8 mouse cellular contexts compared by ENCODE assay signal in the genomic region with DNA sequence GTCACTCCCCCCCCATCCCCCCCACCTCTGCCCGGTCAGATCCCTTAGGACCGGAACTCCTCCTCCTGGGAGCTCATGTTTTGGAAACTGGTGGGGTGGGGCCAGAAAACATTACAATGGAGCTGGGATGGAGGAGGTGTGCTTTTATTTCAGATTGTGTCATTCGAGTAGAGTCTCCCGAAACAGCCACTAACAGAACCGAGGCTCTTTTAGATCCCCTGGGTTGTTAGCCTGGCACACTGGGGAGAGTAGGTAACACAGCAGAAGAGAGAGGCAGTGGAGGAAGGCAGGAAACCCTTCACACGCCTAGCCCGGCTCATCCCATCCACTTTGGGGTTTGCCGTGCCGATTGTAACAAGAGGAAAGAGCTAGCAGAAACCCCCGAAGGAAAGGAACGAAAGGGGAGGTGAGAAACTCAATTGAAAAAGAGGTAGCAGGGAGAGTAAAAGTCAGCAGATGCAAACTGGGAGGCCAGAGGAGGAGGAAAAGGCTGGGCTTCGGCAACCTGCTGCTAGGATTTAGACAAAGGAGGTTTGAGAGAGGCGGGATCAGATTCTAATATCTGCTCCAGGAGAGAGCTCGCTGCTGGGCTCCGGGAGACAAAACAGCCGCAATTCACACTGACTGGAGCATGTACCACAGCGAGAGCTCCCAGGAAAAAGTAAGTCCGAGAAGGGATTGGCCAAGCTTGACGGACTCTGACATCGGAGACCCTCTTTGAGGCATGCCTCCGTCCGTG. TPM values are rescaled to one million over a fixed set of nuclear protein-coding genes. Genes with fewer than 3 reads are reported as not detected.
DNase-seq lines count a peak whose midpoint lies in the region; ATAC-seq and TF ChIP-seq lines count a peak whose summit lies in the region.
"Had no signal": no experiment of that assay in that cellular context is flagged by ENCODE, and none has a peak within 500 bp of the region (broad histone marks: within the 10 kb centered on the region; RNA-seq: fewer than 3 reads in every experiment).

No protein-coding gene starts in this region.

- WGBS in heart, embryonic 11.5 days (ENCODE audit: insufficient replicate concordance): under 1% methylated on average over 22 of the region's 22 CpGs
- WGBS in limb, embryonic 10.5 days: 2% methylated on average over 22 of the region's 22 CpGs
- 1% methylated on average over 22 of the region's 22 CpGs for WGBS in midbrain, embryonic 14.5 days

- DNase-seq in brain, adult 2 months (ENCODE audit: low read depth, low spot score): peak; percentile 20
- peak; percentile 57 for DNase-seq in limb, embryonic 10.5 days (ENCODE audit: low spot score)
- peak; percentile 73 for DNase-seq in midbrain, embryonic 14.5 days
- no peak for DNase-seq in layer of hippocampus, postnatal 10 days (ENCODE audit: low spot score in 2 of 2)

- peak; percentile 82 for TF ChIP-seq EP300 in ES-Bruce4 (IDR thresholded peaks at IDR 0.05; ENCODE audit: insufficient read depth, low read depth, low read length)

- H3K9me3 ChIP-seq in ES-Bruce4 (replicated peaks; ENCODE audit: control insufficient read depth, insufficient read depth, low read length, poor library complexity, severe bottlenecking): no peaks in the 10 kb centered on the region
- H3K9me3 ChIP-seq in heart, embryonic 11.5 days (replicated peaks; ENCODE audit: control insufficient read depth, low read length): no peaks in the 10 kb centered on the region
- H3K9me3 ChIP-seq in limb, embryonic 10.5 days (replicated peaks): no peaks in the 10 kb centered on the region
- no peaks in the 10 kb centered on the region for H3K9me3 ChIP-seq in midbrain, embryonic 14.5 days (ENCODE audit: control insufficient read depth, low read length)

- H3K9ac ChIP-seq in ES-Bruce4 (ENCODE audit: low read depth, poor library complexity, severe bottlenecking): peak overlapping the region; percentile 82
- peak overlapping the region; percentile 73 for H3K9ac ChIP-seq in heart, embryonic 11.5 days (ENCODE audit: low read depth, low read length)
- H3K9ac ChIP-seq in midbrain, embryonic 14.5 days (replicated peaks; ENCODE audit: low read length): peak overlapping the region; percentile 49

- ATAC-seq in heart, embryonic 11.5 days (replicated peaks; ENCODE audit: insufficient number of reproducible peaks, low FRiP score, low TSS enrichment): no peak
- no peak for ATAC-seq in midbrain, embryonic 14.5 days (ENCODE audit: low FRiP score, low TSS enrichment)
- ATAC-seq in monocyte, adult 5-6 weeks (replicated peaks; ENCODE audit: insufficient number of reproducible peaks, low FRiP score, low TSS enrichment, poor library complexity, severe bottlenecking): no peak

- TF ChIP-seq CTCF in ES-Bruce4 (IDR thresholded peaks at IDR 0.05; ENCODE audit: low read depth, low read length): no peak

- peak overlapping the region; percentile 84 for H3K4me3 ChIP-seq in ES-Bruce4 (ENCODE audit: low read depth, low read length)
- peak overlapping the region; percentile 33 for H3K4me3 ChIP-seq in heart, embryonic 11.5 days (ENCODE audit: low read depth, low read length)
- H3K4me3 ChIP-seq in limb, embryonic 10.5 days: peak overlapping the region; percentile 53
- peak overlapping the region; percentile 27 for H3K4me3 ChIP-seq in midbrain, embryonic 14.5 days (replicated peaks; ENCODE audit: low read depth, low read length)
- H3K4me3 ChIP-seq: erythroblast, embryonic 14.5 days had no signal

- peaks cover 2% of the 10 kb centered on the region for H3K4me1 ChIP-seq in ES-Bruce4 (ENCODE audit: control insufficient read depth, insufficient read depth, low read length)
- peaks cover 3% of the 10 kb centered on the region; the same call in 1 of the 2 replicates for H3K4me1 ChIP-seq in heart, embryonic 11.5 days (ENCODE audit: control insufficient read depth, insufficient read depth, low read length)
- peaks cover 22% of the 10 kb centered on the region for H3K4me1 ChIP-seq in limb, embryonic 10.5 days
- H3K4me1 ChIP-seq in midbrain, embryonic 14.5 days (ENCODE audit: control insufficient read depth, insufficient read depth, low read length): no peaks in the 10 kb centered on the region

- H3K27me3 ChIP-seq in ES-Bruce4 (ENCODE audit: control insufficient read depth, insufficient read depth, low read length, poor library complexity, severe bottlenecking): no peaks in the 10 kb centered on the region
- peaks cover 3% of the 10 kb centered on the region; the same call in 1 of the 2 replicates for H3K27me3 ChIP-seq in heart, embryonic 11.5 days (ENCODE audit: control insufficient read depth, insufficient read depth, low read length)
- peaks cover 9% of the 10 kb centered on the region for H3K27me3 ChIP-seq in limb, embryonic 10.5 days (ENCODE audit: low read depth, poor library complexity, severe bottlenecking)
- no peaks in the 10 kb centered on the region for H3K27me3 ChIP-seq in midbrain, embryonic 14.5 days (ENCODE audit: control insufficient read depth, insufficient read depth, low read length)

- H3K27ac ChIP-seq in ES-Bruce4 (ENCODE audit: insufficient read depth, low read length): peak overlapping the region; percentile 99
- H3K27ac ChIP-seq in heart, embryonic 11.5 days (ENCODE audit: low read depth, low read length): no peak overlapping the region
- H3K27ac ChIP-seq in limb, embryonic 10.5 days: peak overlapping the region; percentile 87
- no peak overlapping the region for H3K27ac ChIP-seq in midbrain, embryonic 14.5 days (replicated peaks; ENCODE audit: low read depth, low read length)

- TF ChIP-seq POLR2A in ES-Bruce4 (IDR thresholded peaks at IDR 0.05; ENCODE audit: insufficient read depth, low read length): peak; percentile 15

- peak overlapping the region; percentile 68 for H3K4me2 ChIP-seq in heart, embryonic 11.5 days
- H3K4me2 ChIP-seq in midbrain, embryonic 14.5 days (ENCODE audit: low read length): peak overlapping the region; percentile 61

- H3K36me3 ChIP-seq in ES-Bruce4 (ENCODE audit: control insufficient read depth, insufficient read depth, low read length, poor library complexity, severe bottlenecking): peaks cover 8% of the 10 kb centered on the region
- H3K36me3 ChIP-seq in heart, embryonic 11.5 days (ENCODE audit: control insufficient read depth, insufficient read depth, low read length): no peaks in the 10 kb centered on the region
- no peaks in the 10 kb centered on the region for H3K36me3 ChIP-seq in limb, embryonic 10.5 days
- no peaks in the 10 kb centered on the region for H3K36me3 ChIP-seq in midbrain, embryonic 14.5 days (ENCODE audit: control insufficient read depth, insufficient read depth, low read length)

RNA-seq across cellular contexts. Expression of a gene that starts 27.3 kb away (rescaled TPM):
- polyA plus RNA-seq in ES-Bruce4 (2011; ENCODE audit: insufficient read depth, insufficient read length, low read depth, missing spikeins): 55.5 and 57.5 TPM in 2 replicates
- 4.1 and 4.7 TPM in 2 replicates for polyA plus RNA-seq in heart, embryonic 11.5 days (2014; fragmentation: Nextera tagmentation; extraction: Ambion mirVana)
- polyA plus RNA-seq in limb, embryonic 10.5 days (2016; fragmentation: Nextera tagmentation; extraction: Ambion mirVana): 1.9 and 2.2 TPM in 2 replicates
- 3.9 and 5.3 TPM in 2 replicates for polyA plus RNA-seq in midbrain, embryonic 14.5 days (2014; fragmentation: Nextera tagmentation; extraction: Ambion mirVana)
- total RNA-seq in monocyte, adult 5-6 weeks (2017): 90.3 to 117 TPM (median 97.6 TPM) in 3 replicates
- 10 to 100 TPM; 11.1 to 13.2 TPM for total RNA-seq in layer of hippocampus, postnatal 10 days (2021)
- polyA plus RNA-seq: erythroblast, embryonic 14.5 days had no signal

Comparison
In these comparisons a context has a peak if more than half of its experiments do, and no peak if none do; other contexts are left out.
1. H3K27ac ChIP-seq: peak in ES-Bruce4 (single experiment) and limb, embryonic 10.5 days (single experiment); none in heart, embryonic 11.5 days (single experiment) and midbrain, embryonic 14.5 days (single experiment).
2. H3K4me3 ChIP-seq: peak in every context shown above with its lines; median percentile 84 in ES-Bruce4; 53 in limb, embryonic 10.5 days; 33 in heart, embryonic 11.5 days; 27 in midbrain, embryonic 14.5 days.
3. DNase-seq: peak in brain, adult 2 months (single experiment), limb, embryonic 10.5 days (single experiment) and midbrain, embryonic 14.5 days (single experiment); none in layer of hippocampus, postnatal 10 days (0 of 2).
4. Peak in every context shown above with its lines, with median percentiles within 50 percentile points of each other: H3K9ac ChIP-seq.